In genomic region chr4:134245148-134245843, GRCm38 (mm10) we compare ENCODE assay signal across 7 mouse cellular contexts. TPM values are rescaled to one million over a fixed set of nuclear protein-coding genes. Genes with fewer than 3 reads are reported as not detected.
DNase-seq lines count a peak whose midpoint lies in the region; ATAC-seq lines count a peak whose summit lies in the region.

Gene Zfp593, minus strand, starts transcription at chr4:134245592.

- peaks cover 5% of the 10 kb centered on the region; the same call in 1 of the 2 replicates for H3K27me3 ChIP-seq in embryonic facial prominence, embryonic 11.5 days (ENCODE audit: control insufficient read depth, insufficient read depth, low read length)
- peaks cover 18% of the 10 kb centered on the region for H3K27me3 ChIP-seq in limb, embryonic 11.5 days (ENCODE audit: control insufficient read depth, insufficient read depth, low read length)
- H3K27me3 ChIP-seq in midbrain, embryonic 14.5 days (ENCODE audit: control insufficient read depth, insufficient read depth, low read length) = peaks cover 21% of the 10 kb centered on the region

- peak; percentile 48 for ATAC-seq in embryonic facial prominence, embryonic 11.5 days (replicated peaks; ENCODE audit: insufficient number of reproducible peaks, low FRiP score, low TSS enrichment, low read depth)
- peak; percentile 73 for ATAC-seq in limb, embryonic 11.5 days (ENCODE audit: insufficient number of reproducible peaks, low FRiP score, low TSS enrichment, low read depth)
- peak; percentile 85 for ATAC-seq in midbrain, embryonic 14.5 days (ENCODE audit: low FRiP score, low TSS enrichment)

- WGBS in embryonic facial prominence, embryonic 11.5 days = under 1% methylated on average over 60 of the region's 60 CpGs
- WGBS in limb, embryonic 11.5 days = under 1% methylated on average over 60 of the region's 60 CpGs
- WGBS in midbrain, embryonic 14.5 days = 0% methylated on average over 60 of the region's 60 CpGs

- no peak within 1 kb of the TSS for H3K27ac ChIP-seq in embryonic facial prominence, embryonic 11.5 days (replicated peaks; ENCODE audit: low read depth, low read length)
- H3K27ac ChIP-seq in limb, embryonic 11.5 days (replicated peaks; ENCODE audit: low read depth, low read length) = no peak within 1 kb of the TSS
- no peak within 1 kb of the TSS for H3K27ac ChIP-seq in midbrain, embryonic 14.5 days (replicated peaks; ENCODE audit: low read depth, low read length)

- peak within 1 kb of the TSS; percentile 79 for H3K4me3 ChIP-seq in embryonic facial prominence, embryonic 11.5 days (ENCODE audit: low read depth, low read length)
- peak within 1 kb of the TSS; percentile 70 for H3K4me3 ChIP-seq in limb, embryonic 11.5 days (ENCODE audit: low read depth, low read length)
- H3K4me3 ChIP-seq in midbrain, embryonic 14.5 days (replicated peaks; ENCODE audit: low read depth, low read length) = peak within 1 kb of the TSS; percentile 80

- no peaks in the 10 kb centered on the region for H3K9me3 ChIP-seq in embryonic facial prominence, embryonic 11.5 days (replicated peaks; ENCODE audit: control insufficient read depth, low read length)
- no peaks in the 10 kb centered on the region for H3K9me3 ChIP-seq in limb, embryonic 11.5 days (ENCODE audit: control insufficient read depth, low read length)
- no peaks in the 10 kb centered on the region for H3K9me3 ChIP-seq in midbrain, embryonic 14.5 days (ENCODE audit: control insufficient read depth, low read length)

- H3K36me3 ChIP-seq in embryonic facial prominence, embryonic 11.5 days (replicated peaks; ENCODE audit: control insufficient read depth, insufficient read depth, low read depth, low read length) = no peaks in the 10 kb centered on the region
- H3K36me3 ChIP-seq in limb, embryonic 11.5 days (ENCODE audit: control insufficient read depth, insufficient read depth, low read length) = no peaks in the 10 kb centered on the region
- H3K36me3 ChIP-seq in midbrain, embryonic 14.5 days (ENCODE audit: control insufficient read depth, insufficient read depth, low read length) = no peaks in the 10 kb centered on the region

- peak within 1 kb of the TSS; percentile 74 for H3K9ac ChIP-seq in embryonic facial prominence, embryonic 11.5 days (replicated peaks; ENCODE audit: low read length)
- peak within 1 kb of the TSS; percentile 67 for H3K9ac ChIP-seq in limb, embryonic 11.5 days (ENCODE audit: low read length)
- peak within 1 kb of the TSS; percentile 75 for H3K9ac ChIP-seq in midbrain, embryonic 14.5 days (replicated peaks; ENCODE audit: low read length)

- H3K4me2 ChIP-seq in embryonic facial prominence, embryonic 11.5 days (ENCODE audit: low read depth, low read length) = peak within 1 kb of the TSS; percentile 88
- peak within 1 kb of the TSS; percentile 77 for H3K4me2 ChIP-seq in limb, embryonic 11.5 days (ENCODE audit: low read depth, severe bottlenecking)
- peak within 1 kb of the TSS; percentile 94 for H3K4me2 ChIP-seq in midbrain, embryonic 14.5 days (ENCODE audit: low read length)

- peak; percentile 98 for DNase-seq in adrenal gland, postnatal 14 days
- peak; percentile 95 for DNase-seq in embryonic facial prominence, embryonic 11.5 days (ENCODE audit: low spot score)
- peak; percentile 99 for DNase-seq in heart, adult 11 months
- DNase-seq in kidney, adult 18-20 months = peak; percentile 96
- peak; percentile 99 for DNase-seq in limb, embryonic 11.5 days (ENCODE audit: low spot score)
- peak; percentile 97 for DNase-seq in midbrain, embryonic 14.5 days
- peak; percentile 90 to 98 for DNase-seq in spleen, adult 18-20 months

- no peaks in the 10 kb centered on the region; the same call in none of the 2 replicates for H3K4me1 ChIP-seq in embryonic facial prominence, embryonic 11.5 days (ENCODE audit: control insufficient read depth, insufficient read depth, low read length)
- peaks cover 6% of the 10 kb centered on the region; the same call in 1 of the 2 replicates for H3K4me1 ChIP-seq in limb, embryonic 11.5 days (ENCODE audit: control insufficient read depth, insufficient read depth, low read length)
- peaks cover 23% of the 10 kb centered on the region for H3K4me1 ChIP-seq in midbrain, embryonic 14.5 days (ENCODE audit: control insufficient read depth, insufficient read depth, low read length)

RNA-seq across cellular contexts. Expression of gene Zfp593, which starts in this region (rescaled TPM):
- 8.4 and 9.7 TPM in 2 replicates for total RNA-seq in adrenal gland, postnatal 14 days (2021)
- 16.5 and 18.3 TPM in 2 replicates for polyA plus RNA-seq in embryonic facial prominence, embryonic 11.5 days (2014; fragmentation: Nextera tagmentation; extraction: Ambion mirVana)
- polyA plus RNA-seq in limb, embryonic 11.5 days (2014; fragmentation: Nextera tagmentation; extraction: Ambion mirVana) = 16.2 and 17.1 TPM in 2 replicates
- polyA plus RNA-seq in midbrain, embryonic 14.5 days (2014; fragmentation: Nextera tagmentation; extraction: Ambion mirVana) = 13.1 and 14.2 TPM in 2 replicates
